Mouse (Mus musculus): ENCODE data around the gene Fam217a. TPM values are rescaled to one million over a fixed set of nuclear protein-coding genes. Genes with fewer than 3 reads are reported as not detected.
"Not testable (repeated sequence)": the region's sequence is repeated elsewhere in the genome, so short reads cannot be mapped to it uniquely, and the experiment has no call there.

The Fam217a gene
- polyA plus RNA-seq, 1 experiment from 2014 or later: 2.3 TPM

GRCm38 (mm10) chr13:34951437-34951836 is 27.3 kb upstream of the Fam217a start:
- not testable (repeated sequence) for H3K27me3 ChIP-seq; H3K36me3 ChIP-seq; H3K4me2 ChIP-seq; H3K9ac ChIP-seq; ATAC-seq (replicated peaks; ENCODE audit: insufficient number of reproducible peaks, insufficient read depth, low FRiP score, low read depth); H3K27ac ChIP-seq; H3K9me3 ChIP-seq (replicated peaks); H3K4me3 ChIP-seq; H3K4me1 ChIP-seq (replicated peaks)
- WGBS: 92% methylated on average over 2 of the region's 2 CpGs

GRCm38 (mm10) chr13:34942370-34942769 is 18.3 kb upstream of the Fam217a start:
- Histone ChIP-seq H3K27me3 (no peaks in the 10 kb centered on the region), H3K9me3 (replicated peaks) (no peaks in the 10 kb centered on the region), H3K9ac (no peak overlapping the region), H3K4me3 (no peak overlapping the region), H3K36me3 (no peaks in the 10 kb centered on the region), H3K4me2 (no peak overlapping the region), H3K4me1 (replicated peaks) (no peaks in the 10 kb centered on the region), H3K27ac (no peak overlapping the region)
- ATAC-seq (replicated peaks; ENCODE audit: insufficient number of reproducible peaks, insufficient read depth, low FRiP score, low read depth): no peak

- Histone ChIP-seq H3K9ac (no peak overlapping the region), H3K9me3 (replicated peaks) (no peaks in the 10 kb centered on the region), H3K4me3 (no peak overlapping the region), H3K27ac (no peak overlapping the region), H3K36me3 (no peaks in the 10 kb centered on the region), H3K4me1 (replicated peaks) (no peaks in the 10 kb centered on the region), H3K4me2 (no peak overlapping the region), H3K27me3 (no peaks in the 10 kb centered on the region)
- ATAC-seq (replicated peaks; ENCODE audit: insufficient number of reproducible peaks, insufficient read depth, low FRiP score, low read depth): no peak
- whole genome bisulfite sequencing: 73% methylated on average over 10 of the region's 10 CpGs
Measured at GRCm38 (mm10) chr13:34934931-34935644, 11.0 kb upstream of the Fam217a start.

GRCm38 (mm10) chr13:34916520-34917167 is 7.5 kb downstream of the Fam217a start:
- peak; percentile 53; the same call in 1 of the 2 replicates for ATAC-seq (replicated peaks; ENCODE audit: insufficient number of reproducible peaks, insufficient read depth, low FRiP score, low read depth)
- 0 out of 2 replicates have a peak, but pooled peaks cover 7% of the 10 kb centered on the region for H3K4me1 ChIP-seq (replicated peaks)
- H3K4me2 ChIP-seq: peak overlapping the region; percentile 69
- peak overlapping the region; percentile 36 for H3K4me3 ChIP-seq
- H3K36me3 ChIP-seq: no peaks in the 10 kb centered on the region
- WGBS: 25% methylated on average over 37 of the region's 37 CpGs
- 0 out of 2 replicates have a peak overlapping the region, but pooled peaks have one; percentile 20 for H3K9ac ChIP-seq
- no peaks in the 10 kb centered on the region for H3K9me3 ChIP-seq (replicated peaks)
- no peaks in the 10 kb centered on the region for H3K27me3 ChIP-seq
- no peak overlapping the region for H3K27ac ChIP-seq

- Histone ChIP-seq H3K27me3 (no peaks in the 10 kb centered on the region), H3K4me1 (replicated peaks) (peaks cover 10% of the 10 kb centered on the region; the same call in 1 of the 2 replicates), H3K36me3 (no peaks in the 10 kb centered on the region), H3K4me3 (no peak overlapping the region), H3K9ac (no peak overlapping the region), H3K4me2 (no peak overlapping the region), H3K27ac (no peak overlapping the region), H3K9me3 (replicated peaks) (no peaks in the 10 kb centered on the region)
- no peak for ATAC-seq (replicated peaks; ENCODE audit: insufficient number of reproducible peaks, insufficient read depth, low FRiP score, low read depth)
- WGBS: 75% methylated on average over 9 of the region's 9 CpGs
Measured at GRCm38 (mm10) chr13:34914614-34915013, 9.5 kb downstream of the Fam217a start.

- H3K9ac ChIP-seq: no peak overlapping the region
- no peaks in the 10 kb centered on the region for H3K4me1 ChIP-seq (replicated peaks)
- H3K27me3 ChIP-seq: no peaks in the 10 kb centered on the region
- no peak overlapping the region for H3K4me2 ChIP-seq
- no peaks in the 10 kb centered on the region for H3K9me3 ChIP-seq (replicated peaks)
- WGBS: 100% methylated on average over 1 of the region's 1 CpGs
- no peak for ATAC-seq (replicated peaks; ENCODE audit: insufficient number of reproducible peaks, insufficient read depth, low FRiP score, low read depth)
- no peak overlapping the region for H3K4me3 ChIP-seq
- no peak overlapping the region for H3K27ac ChIP-seq
- H3K36me3 ChIP-seq: peaks cover 85% of the 10 kb centered on the region
Measured at GRCm38 (mm10) chr13:34892871-34893270, 31.2 kb downstream of the Fam217a start.

GRCm38 (mm10) chr13:34876481-34876880 is 47.6 kb downstream of the Fam217a start:
- H3K4me3 ChIP-seq: peak overlapping the region; percentile 92
- H3K27me3 ChIP-seq: no peaks in the 10 kb centered on the region
- H3K9ac ChIP-seq: peak overlapping the region; percentile 97
- no peaks in the 10 kb centered on the region for H3K36me3 ChIP-seq
- ATAC-seq (replicated peaks; ENCODE audit: insufficient number of reproducible peaks, insufficient read depth, low FRiP score, low read depth): no peak
- H3K9me3 ChIP-seq (replicated peaks): no peaks in the 10 kb centered on the region
- 2% methylated on average over 3 of the region's 3 CpGs for WGBS
- peak overlapping the region; percentile 73 for H3K4me2 ChIP-seq
- peak overlapping the region; percentile 98 for H3K27ac ChIP-seq
- peaks cover 25% of the 10 kb centered on the region for H3K4me1 ChIP-seq (replicated peaks)

- Histone ChIP-seq H3K4me2 (peak overlapping the region; percentile 73), H3K36me3 (no peaks in the 10 kb centered on the region), H3K4me1 (replicated peaks) (peaks cover 25% of the 10 kb centered on the region), H3K9ac (peak overlapping the region; percentile 97), H3K27ac (peak overlapping the region; percentile 98), H3K27me3 (no peaks in the 10 kb centered on the region), H3K9me3 (replicated peaks) (no peaks in the 10 kb centered on the region), H3K4me3 (peak overlapping the region; percentile 92)
- WGBS: under 1% methylated on average over 48 of the region's 50 CpGs
- peak; percentile 70 for ATAC-seq (replicated peaks; ENCODE audit: insufficient number of reproducible peaks, insufficient read depth, low FRiP score, low read depth)
Measured at GRCm38 (mm10) chr13:34875741-34876445, 48.2 kb downstream of the Fam217a start.

GRCm38 (mm10) chr13:34875166-34875710 is 48.9 kb downstream of the Fam217a start, which contains the start of gene Prpf4b:
Prpf4b (plus strand) TSS chr13:34875302.
- H3K36me3 ChIP-seq: no peaks in the 10 kb centered on the region
- H3K27ac ChIP-seq: peak within 1 kb of the TSS; percentile 98
- H3K27me3 ChIP-seq: no peaks in the 10 kb centered on the region
- peak within 1 kb of the TSS; percentile 97 for H3K9ac ChIP-seq
- peak within 1 kb of the TSS; percentile 73 for H3K4me2 ChIP-seq
- ATAC-seq (replicated peaks; ENCODE audit: insufficient number of reproducible peaks, insufficient read depth, low FRiP score, low read depth): peak; percentile 77
- peak within 1 kb of the TSS; percentile 92 for H3K4me3 ChIP-seq
- no peaks in the 10 kb centered on the region for H3K9me3 ChIP-seq (replicated peaks)
- H3K4me1 ChIP-seq (replicated peaks): peaks cover 25% of the 10 kb centered on the region
- WGBS: under 1% methylated on average over 40 of the region's 40 CpGs

- 15% methylated on average over 13 of the region's 13 CpGs for WGBS
- peak overlapping the region; percentile 73 for H3K4me2 ChIP-seq
- peak overlapping the region; percentile 98 for H3K27ac ChIP-seq
- peaks cover 25% of the 10 kb centered on the region for H3K4me1 ChIP-seq (replicated peaks)
- H3K27me3 ChIP-seq; H3K9me3 ChIP-seq (replicated peaks); H3K36me3 ChIP-seq; H3K9ac ChIP-seq; ATAC-seq (replicated peaks; ENCODE audit: insufficient number of reproducible peaks, insufficient read depth, low FRiP score, low read depth): not testable (repeated sequence)
- H3K4me3 ChIP-seq: peak overlapping the region; percentile 92
Measured at GRCm38 (mm10) chr13:34874736-34875135, 49.4 kb downstream of the Fam217a start.

Measured in heart, embryonic 15.5 days (tissue).